Mouse (Mus musculus) testis, adult 2 months (tissue): Measurements from ENCODE around the gene Gstk1.

ENCODE experiments used
- CTCF ChIP-seq: fragments of 200-500 bp; IDR thresholded peaks from 2 replicates; pipeline ENCODE4 v1.5.1; 2012; ENCODE audit warnings: low read depth, mild to moderate bottlenecking, inconsistent platforms, low read length, moderate library complexity; ENCODE audit not compliant: control insufficient read depth, insufficient read depth, insufficient replicate concordance
- POLR2A ChIP-seq: fragments of 200-500 bp; IDR thresholded peaks from 2 replicates; pipeline ENCODE4 v1.6.1; 2012; ENCODE audit warnings: low read depth, mild to moderate bottlenecking, inconsistent platforms, low read length, moderate library complexity; ENCODE audit not compliant: control insufficient read depth

GRCm38 (mm10) chr6:42227240-42228101 is 18.3 kb upstream of the Gstk1 start:
- TF ChIP-seq CTCF (peak; percentile 29; the same call in 1 of the 2 replicates), POLR2A (no peak)
